Mouse (Mus musculus): ENCODE measurements around the gene Abca4. TPM values are rescaled to one million over a fixed set of nuclear protein-coding genes. Genes with fewer than 3 reads are reported as not detected.

Abca4 gene
- polyA plus RNA-seq, 1 experiment from 2014 or later = 3.7 TPM

GRCm38 (mm10) chr3:122159447-122159846 is 115.2 kb downstream of the Abca4 start:
- no peak for ATAC-seq
- Histone ChIP-seq H3K4me2 (ENCODE audit: low read length) (no peak overlapping the region), H3K4me3 (ENCODE audit: low read length) (no peak overlapping the region), H3K36me3 (ENCODE audit: control insufficient read depth, insufficient read depth, low read length) (no peaks in the 10 kb centered on the region), H3K27me3 (replicated peaks; ENCODE audit: control insufficient read depth, insufficient read depth, low read length) (no peaks in the 10 kb centered on the region), H3K27ac (ENCODE audit: low read depth, low read length) (no peak overlapping the region), H3K4me1 (ENCODE audit: control insufficient read depth, insufficient read depth, low read depth, low read length) (no peaks in the 10 kb centered on the region), H3K9me3 (ENCODE audit: control insufficient read depth, low read length) (no peaks in the 10 kb centered on the region), H3K9ac (ENCODE audit: low read depth, low read length) (no peak overlapping the region)
- 93% methylated on average over 1 of the region's 1 CpGs for WGBS

DNA sequence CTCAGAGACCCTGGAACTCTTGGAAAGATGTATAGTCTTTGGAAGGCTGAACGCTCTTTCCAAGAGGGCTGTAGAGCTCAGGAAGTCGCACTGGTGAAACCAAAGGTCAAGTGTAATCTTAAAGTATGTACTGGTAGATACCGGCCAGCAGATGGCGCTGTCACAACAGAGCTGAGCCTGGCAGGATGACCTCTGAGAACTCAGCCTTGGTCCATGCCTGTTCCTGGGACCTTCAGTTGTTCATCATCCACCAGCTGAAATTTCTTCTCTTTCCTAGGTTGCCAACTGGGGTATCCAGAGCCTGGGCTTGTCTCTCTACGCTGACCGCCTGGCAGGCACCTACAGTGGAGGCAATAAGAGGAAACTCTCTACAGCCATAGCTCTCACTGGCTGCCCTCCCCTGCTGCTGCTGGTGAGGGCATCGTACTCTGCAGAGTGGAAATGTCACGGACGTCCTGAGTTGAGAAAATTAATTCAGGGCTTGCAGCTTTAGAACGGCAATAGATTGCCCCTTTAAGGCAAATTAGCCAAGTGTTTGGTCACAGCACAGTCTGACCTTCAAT is 125.5 kb downstream of the Abca4 start:
- Histone ChIP-seq H3K27me3 (replicated peaks; ENCODE audit: control insufficient read depth, insufficient read depth, low read length) (no peaks in the 10 kb centered on the region), H3K4me1 (ENCODE audit: control insufficient read depth, insufficient read depth, low read depth, low read length) (no peaks in the 10 kb centered on the region), H3K9me3 (ENCODE audit: control insufficient read depth, low read length) (no peaks in the 10 kb centered on the region), H3K4me3 (ENCODE audit: low read length) (no peak overlapping the region), H3K4me2 (ENCODE audit: low read length) (no peak overlapping the region), H3K27ac (ENCODE audit: low read depth, low read length) (no peak overlapping the region), H3K9ac (ENCODE audit: low read depth, low read length) (no peak overlapping the region), H3K36me3 (ENCODE audit: control insufficient read depth, insufficient read depth, low read length) (no peaks in the 10 kb centered on the region)
- peak; percentile 45 for ATAC-seq
- 42% methylated on average over 10 of the region's 10 CpGs for WGBS

- no peaks in the 10 kb centered on the region for H3K36me3 ChIP-seq (ENCODE audit: control insufficient read depth, insufficient read depth, low read length)
- no peaks in the 10 kb centered on the region for H3K9me3 ChIP-seq (ENCODE audit: control insufficient read depth, low read length)
- H3K27me3 ChIP-seq (replicated peaks; ENCODE audit: control insufficient read depth, insufficient read depth, low read length) = no peaks in the 10 kb centered on the region
- 85% methylated on average over 10 of the region's 10 CpGs for WGBS
- H3K4me1 ChIP-seq (ENCODE audit: control insufficient read depth, insufficient read depth, low read depth, low read length) = no peaks in the 10 kb centered on the region
- H3K4me3 ChIP-seq (ENCODE audit: low read length) = no peak overlapping the region
- no peak overlapping the region for H3K9ac ChIP-seq (ENCODE audit: low read depth, low read length)
- ATAC-seq = no peak
- no peak overlapping the region for H3K4me2 ChIP-seq (ENCODE audit: low read length)
- H3K27ac ChIP-seq (ENCODE audit: low read depth, low read length) = no peak overlapping the region
Measured at GRCm38 (mm10) chr3:122170621-122171309, 126.5 kb downstream of the Abca4 start.

DNA sequence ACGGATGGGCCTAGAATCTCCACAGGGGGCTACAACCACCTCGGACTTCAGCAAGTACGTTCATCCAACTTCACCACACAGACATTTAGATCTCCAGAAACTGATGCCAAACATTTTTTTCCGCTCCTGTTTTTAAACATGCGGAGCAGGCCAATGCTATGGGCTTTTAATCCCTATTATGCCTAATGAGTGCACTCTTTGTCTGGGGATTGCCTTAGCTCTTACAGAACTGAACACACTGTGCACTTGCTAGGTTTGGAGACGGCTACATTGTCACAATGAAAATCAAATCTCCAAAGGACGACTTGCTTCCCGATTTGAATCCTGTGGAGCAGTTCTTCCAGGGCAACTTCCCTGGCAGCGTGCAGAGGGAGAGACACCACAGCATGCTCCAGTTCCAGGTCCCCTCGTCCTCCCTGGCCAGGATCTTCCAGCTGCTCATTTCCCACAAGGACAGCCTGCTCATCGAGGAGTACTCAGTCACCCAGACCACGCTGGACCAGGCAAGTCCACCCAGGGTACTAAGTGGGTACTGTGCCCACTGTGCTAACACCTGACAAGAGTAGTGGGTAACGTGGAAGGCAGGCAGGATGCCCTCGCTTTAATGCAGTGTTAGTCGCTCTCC is 129.4 kb downstream of the Abca4 start:
- no peaks in the 10 kb centered on the region for H3K27me3 ChIP-seq (replicated peaks; ENCODE audit: control insufficient read depth, insufficient read depth, low read length)
- H3K9me3 ChIP-seq (ENCODE audit: control insufficient read depth, low read length) = no peaks in the 10 kb centered on the region
- no peak overlapping the region for H3K9ac ChIP-seq (ENCODE audit: low read depth, low read length)
- 57% methylated on average over 15 of the region's 15 CpGs for WGBS
- no peaks in the 10 kb centered on the region for H3K36me3 ChIP-seq (ENCODE audit: control insufficient read depth, insufficient read depth, low read length)
- no peak; the same call in 1 of the 2 replicates for ATAC-seq
- H3K27ac ChIP-seq (ENCODE audit: low read depth, low read length) = no peak overlapping the region
- H3K4me2 ChIP-seq (ENCODE audit: low read length) = no peak overlapping the region
- H3K4me1 ChIP-seq (ENCODE audit: control insufficient read depth, insufficient read depth, low read depth, low read length) = no peaks in the 10 kb centered on the region
- H3K4me3 ChIP-seq (ENCODE audit: low read length) = no peak overlapping the region

DNA sequence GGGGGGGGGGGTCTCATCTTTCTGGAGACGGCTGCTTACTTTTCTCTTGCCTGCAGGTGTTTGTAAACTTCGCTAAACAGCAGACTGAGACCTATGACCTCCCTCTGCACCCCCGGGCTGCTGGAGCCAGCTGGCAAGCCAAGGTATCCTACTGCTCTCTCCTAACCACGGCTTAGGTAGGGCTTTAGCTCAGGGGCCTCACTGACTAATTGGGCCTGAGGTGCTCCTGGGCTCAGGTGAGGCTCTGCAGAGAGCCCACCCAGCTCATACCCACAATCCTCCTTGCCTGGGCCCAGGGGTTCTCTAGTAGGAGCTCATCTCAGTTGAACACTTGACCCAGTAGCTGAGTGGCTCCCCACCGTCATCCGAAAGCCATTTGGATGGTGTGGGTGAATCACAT is 131.8 kb downstream of the Abca4 start:
- H3K9ac ChIP-seq (ENCODE audit: low read depth, low read length) = no peak overlapping the region
- no peak overlapping the region for H3K27ac ChIP-seq (ENCODE audit: low read depth, low read length)
- WGBS = 83% methylated on average over 6 of the region's 6 CpGs
- H3K9me3 ChIP-seq (ENCODE audit: control insufficient read depth, low read length) = no peaks in the 10 kb centered on the region
- H3K4me3 ChIP-seq (ENCODE audit: low read length) = no peak overlapping the region
- H3K4me1 ChIP-seq (ENCODE audit: control insufficient read depth, insufficient read depth, low read depth, low read length) = no peaks in the 10 kb centered on the region
- H3K27me3 ChIP-seq (replicated peaks; ENCODE audit: control insufficient read depth, insufficient read depth, low read length) = no peaks in the 10 kb centered on the region
- ATAC-seq = no peak
- H3K4me2 ChIP-seq (ENCODE audit: low read length) = no peak overlapping the region
- no peaks in the 10 kb centered on the region for H3K36me3 ChIP-seq (ENCODE audit: control insufficient read depth, insufficient read depth, low read length)

DNA sequence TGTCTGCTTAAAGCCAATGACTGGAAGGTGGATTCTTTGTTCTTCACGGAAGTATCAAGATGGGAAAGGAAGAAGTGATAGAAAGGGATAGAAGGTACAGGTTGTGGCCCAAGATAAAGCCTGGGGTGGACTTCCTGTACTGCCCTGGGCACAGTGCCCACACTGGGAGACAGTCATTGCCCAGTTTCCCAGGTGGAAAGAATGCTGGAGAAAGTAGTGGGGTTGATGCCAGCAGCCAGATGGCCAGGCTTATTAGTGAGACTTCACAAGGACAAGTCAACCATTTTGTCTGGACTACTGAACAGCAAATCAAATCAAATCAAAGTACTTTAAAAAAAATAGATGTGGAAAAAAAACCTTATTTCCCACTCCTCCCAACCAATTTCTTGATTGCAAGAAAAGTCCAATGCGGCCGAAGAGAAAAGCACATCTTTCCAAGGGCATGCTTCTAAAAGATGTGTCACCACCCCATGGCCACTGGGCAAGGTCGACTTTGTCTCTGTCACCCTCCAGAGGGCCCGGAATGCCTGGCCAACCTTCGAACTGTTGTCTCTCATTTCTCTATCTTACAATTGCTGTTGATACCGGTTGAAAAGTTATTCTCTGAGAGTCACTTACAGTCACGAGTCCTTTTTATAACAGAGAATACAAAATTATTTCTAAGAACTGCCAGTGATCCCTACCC is 132.6 kb downstream of the Abca4 start:
- H3K27me3 ChIP-seq (replicated peaks; ENCODE audit: control insufficient read depth, insufficient read depth, low read length) = no peaks in the 10 kb centered on the region
- H3K36me3 ChIP-seq (ENCODE audit: control insufficient read depth, insufficient read depth, low read length) = no peaks in the 10 kb centered on the region
- no peak overlapping the region for H3K4me3 ChIP-seq (ENCODE audit: low read length)
- peak; percentile 50; the same call in 1 of the 2 replicates for ATAC-seq
- no peaks in the 10 kb centered on the region for H3K4me1 ChIP-seq (ENCODE audit: control insufficient read depth, insufficient read depth, low read depth, low read length)
- no peak overlapping the region for H3K9ac ChIP-seq (ENCODE audit: low read depth, low read length)
- no peaks in the 10 kb centered on the region for H3K9me3 ChIP-seq (ENCODE audit: control insufficient read depth, low read length)
- H3K4me2 ChIP-seq (ENCODE audit: low read length) = no peak overlapping the region
- 84% methylated on average over 8 of the region's 8 CpGs for WGBS
- H3K27ac ChIP-seq (ENCODE audit: low read depth, low read length) = no peak overlapping the region

- Histone ChIP-seq H3K4me2 (ENCODE audit: low read length) (no peak overlapping the region), H3K27me3 (replicated peaks; ENCODE audit: control insufficient read depth, insufficient read depth, low read length) (no peaks in the 10 kb centered on the region), H3K9ac (ENCODE audit: low read depth, low read length) (no peak overlapping the region), H3K36me3 (ENCODE audit: control insufficient read depth, insufficient read depth, low read length) (no peaks in the 10 kb centered on the region), H3K4me1 (ENCODE audit: control insufficient read depth, insufficient read depth, low read depth, low read length) (no peaks in the 10 kb centered on the region), H3K9me3 (ENCODE audit: control insufficient read depth, low read length) (no peaks in the 10 kb centered on the region), H3K27ac (ENCODE audit: low read depth, low read length) (no peak overlapping the region), H3K4me3 (ENCODE audit: low read length) (no peak overlapping the region)
- WGBS = 56% methylated on average over 11 of the region's 11 CpGs
- no peak for ATAC-seq
Measured at GRCm38 (mm10) chr3:122184109-122184508, 139.9 kb downstream of the Abca4 start.

- Histone ChIP-seq H3K4me1 (ENCODE audit: control insufficient read depth, insufficient read depth, low read depth, low read length) (no peaks in the 10 kb centered on the region), H3K36me3 (ENCODE audit: control insufficient read depth, insufficient read depth, low read length) (no peaks in the 10 kb centered on the region), H3K27me3 (replicated peaks; ENCODE audit: control insufficient read depth, insufficient read depth, low read length) (no peaks in the 10 kb centered on the region), H3K27ac (ENCODE audit: low read depth, low read length) (no peak overlapping the region), H3K9me3 (ENCODE audit: control insufficient read depth, low read length) (no peaks in the 10 kb centered on the region), H3K4me3 (ENCODE audit: low read length) (no peak overlapping the region), H3K9ac (ENCODE audit: low read depth, low read length) (no peak overlapping the region), H3K4me2 (ENCODE audit: low read length) (no peak overlapping the region)
- ATAC-seq = no peak
- WGBS = 96% methylated on average over 1 of the region's 1 CpGs
Measured at GRCm38 (mm10) chr3:122186975-122187374, 142.7 kb downstream of the Abca4 start.

- WGBS = 69% methylated on average over 4 of the region's 4 CpGs
- Histone ChIP-seq H3K27ac (ENCODE audit: low read depth, low read length) (no peak overlapping the region), H3K27me3 (replicated peaks; ENCODE audit: control insufficient read depth, insufficient read depth, low read length) (no peaks in the 10 kb centered on the region), H3K36me3 (ENCODE audit: control insufficient read depth, insufficient read depth, low read length) (no peaks in the 10 kb centered on the region), H3K4me2 (ENCODE audit: low read length) (no peak overlapping the region), H3K9me3 (ENCODE audit: control insufficient read depth, low read length) (no peaks in the 10 kb centered on the region), H3K4me3 (ENCODE audit: low read length) (no peak overlapping the region), H3K9ac (ENCODE audit: low read depth, low read length) (no peak overlapping the region), H3K4me1 (ENCODE audit: control insufficient read depth, insufficient read depth, low read depth, low read length) (no peaks in the 10 kb centered on the region)
- ATAC-seq = no peak
Measured at GRCm38 (mm10) chr3:122196621-122197298, 152.5 kb downstream of the Abca4 start.
